Mouse (Mus musculus) embryo, embryonic 9.5 days (tissue): Measurements from ENCODE around the gene 1700025G04Rik.
A peak's percentile ranks its signal among the peaks of the same experiment; 100 is the strongest.
"Not testable (repeated sequence)": the region's sequence is repeated elsewhere in the genome, so short reads cannot be mapped to it uniquely, and the experiment has no call there.

Experiments used
- DNase-seq: peaks from one replicate; pipeline ENCODE4 v3.0.0-alpha.2; 2017; ENCODE audit errors: extremely low spot score

1700025G04Rik gene

DNA sequence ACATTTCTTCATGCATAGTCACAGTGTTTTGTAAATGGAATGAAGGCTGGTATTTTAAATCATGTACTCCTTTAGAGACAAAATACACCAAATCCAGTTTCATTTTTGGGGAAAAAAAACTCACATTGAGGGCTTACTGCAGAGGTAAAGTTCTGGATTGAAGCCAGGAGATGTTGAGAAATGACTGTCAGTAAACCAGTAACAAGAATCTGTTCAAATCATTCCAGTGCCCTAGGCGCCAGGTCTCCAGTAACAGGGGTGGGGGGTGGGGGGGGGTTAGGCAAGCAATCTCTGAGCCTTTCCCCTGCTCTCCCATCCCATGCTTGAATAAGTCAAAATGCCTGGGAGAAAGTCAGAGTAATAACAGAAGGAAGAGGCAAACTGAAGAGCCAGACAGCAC lies 234.4 kb downstream of the 1700025G04Rik start:
- no peak for DNase-seq

- DNase-seq: no peak
Observed at GRCm38 (mm10) chr1:151851976-151852375, 237.9 kb downstream of the 1700025G04Rik start.

GRCm38 (mm10) chr1:151851051-151851848 lies 238.7 kb downstream of the 1700025G04Rik start:
- DNase-seq: no peak

DNA sequence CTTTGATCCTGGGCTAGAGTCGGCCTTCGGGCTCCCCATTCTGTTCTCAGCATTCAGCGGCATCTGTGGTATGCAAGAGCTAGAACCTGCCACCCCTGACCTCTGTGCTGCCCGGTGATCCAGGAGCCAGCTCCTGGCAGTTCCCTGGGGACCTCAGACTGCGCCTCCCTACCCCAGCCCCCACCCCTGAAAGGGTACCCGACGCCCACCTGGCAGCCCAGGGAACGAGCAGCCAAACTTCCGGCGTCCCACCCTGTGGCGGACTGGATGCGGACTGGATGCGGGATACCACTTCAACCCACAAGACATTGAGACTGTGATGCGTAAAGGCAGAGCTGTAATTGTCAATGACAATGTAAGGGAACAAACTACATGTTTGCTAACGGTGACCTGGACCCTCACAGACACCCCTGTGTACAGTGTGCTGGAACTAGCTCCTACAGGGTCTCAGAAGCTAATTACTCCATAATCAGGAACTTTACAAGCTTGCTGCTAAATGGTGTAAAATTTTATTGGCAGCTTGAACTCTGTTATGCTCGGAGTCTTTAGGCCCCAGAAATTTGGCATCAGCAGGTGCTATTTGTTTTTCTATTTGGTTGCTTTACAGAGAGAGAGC lies 239.8 kb downstream of the 1700025G04Rik start:
- no peak for DNase-seq

- no peak for DNase-seq
Observed at GRCm38 (mm10) chr1:151848286-151848685, 241.6 kb downstream of the 1700025G04Rik start.

DNA sequence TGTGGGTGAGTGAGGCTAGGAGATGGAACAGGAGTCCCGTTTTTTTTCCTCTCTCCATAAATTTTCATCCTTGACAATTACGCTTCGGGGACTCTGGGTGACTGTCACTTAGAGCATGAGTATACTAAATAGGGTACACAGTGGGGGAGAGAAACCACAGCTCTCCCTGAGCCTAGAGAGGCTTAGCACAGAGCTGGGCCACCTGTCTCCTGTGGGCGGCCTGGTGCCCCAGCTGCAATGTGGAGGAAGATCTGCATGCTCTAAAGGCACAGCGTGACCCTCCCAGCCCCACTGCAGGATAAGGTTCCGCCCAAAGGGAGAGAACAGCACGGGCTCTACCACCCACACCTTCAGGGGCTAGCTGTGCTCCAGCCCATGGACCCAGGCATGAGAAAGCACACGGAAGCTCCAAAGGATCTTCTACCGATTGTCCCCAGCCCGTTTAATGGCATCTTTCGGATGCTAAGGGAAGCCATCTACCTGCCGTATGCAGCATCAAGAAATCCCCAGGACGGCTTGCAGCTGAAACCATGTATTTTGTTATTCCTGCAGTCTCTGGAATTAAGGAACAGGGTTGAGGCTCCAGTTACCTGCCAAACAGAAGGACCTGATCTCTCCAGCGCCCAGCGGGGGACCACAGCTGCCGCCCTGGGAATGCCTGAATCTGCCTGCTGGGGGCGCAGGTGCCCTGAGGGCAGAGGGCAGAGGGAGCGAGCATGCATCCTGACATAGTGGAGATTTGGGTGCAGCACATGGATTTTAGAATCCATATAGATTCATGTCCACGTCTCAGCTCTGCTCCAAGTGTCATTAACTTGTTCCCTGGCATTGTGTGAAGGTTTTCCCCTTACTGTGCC lies 243.8 kb downstream of the 1700025G04Rik start:
- peak; percentile 12 for DNase-seq

DNA sequence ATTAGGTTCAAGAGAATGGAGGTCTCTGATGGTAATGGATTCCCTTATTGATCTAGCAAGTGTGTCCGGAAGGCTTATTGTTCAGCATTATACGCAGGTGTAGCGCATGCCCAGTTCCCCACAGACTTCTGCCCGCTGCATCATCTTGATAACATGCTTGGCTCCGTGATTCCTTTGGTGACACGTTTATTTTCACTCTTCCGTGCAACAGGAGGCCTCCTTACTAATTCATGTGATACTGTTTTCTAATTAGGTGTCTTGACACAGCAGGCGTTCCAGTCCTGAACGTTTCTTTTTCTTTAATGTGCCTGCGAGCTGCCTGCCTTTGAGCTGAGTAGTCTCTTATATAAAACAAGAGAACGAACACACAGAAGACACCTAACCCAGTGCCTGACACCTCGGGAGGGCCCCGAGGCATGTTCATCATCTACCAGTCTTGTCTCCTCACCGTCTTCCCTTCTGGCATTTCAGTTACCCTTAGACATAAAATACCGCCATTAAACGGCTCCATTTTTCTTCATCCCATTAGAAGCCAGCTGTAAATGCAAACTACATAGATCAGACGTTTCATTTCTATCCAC lies 244.6 kb downstream of the 1700025G04Rik start:
- DNase-seq: no peak

DNA sequence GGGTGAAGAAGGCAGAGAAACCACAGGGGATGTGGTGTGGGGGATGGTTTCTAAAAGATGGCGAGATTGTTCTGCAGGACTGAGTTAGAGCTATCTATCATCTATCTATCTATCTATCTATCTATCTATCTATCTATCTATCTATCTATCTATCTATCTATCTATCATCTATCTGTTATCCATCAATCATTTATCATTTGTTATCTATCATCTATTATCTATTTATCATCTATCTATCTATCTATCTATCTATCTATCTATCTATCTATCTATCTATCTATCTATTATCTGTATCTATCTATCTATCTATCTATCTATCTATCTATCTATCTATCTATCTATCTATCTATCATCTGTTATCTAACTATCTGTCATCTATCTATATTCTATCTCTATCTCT lies 249.6 kb downstream of the 1700025G04Rik start:
- not testable (repeated sequence) for DNase-seq

DNA sequence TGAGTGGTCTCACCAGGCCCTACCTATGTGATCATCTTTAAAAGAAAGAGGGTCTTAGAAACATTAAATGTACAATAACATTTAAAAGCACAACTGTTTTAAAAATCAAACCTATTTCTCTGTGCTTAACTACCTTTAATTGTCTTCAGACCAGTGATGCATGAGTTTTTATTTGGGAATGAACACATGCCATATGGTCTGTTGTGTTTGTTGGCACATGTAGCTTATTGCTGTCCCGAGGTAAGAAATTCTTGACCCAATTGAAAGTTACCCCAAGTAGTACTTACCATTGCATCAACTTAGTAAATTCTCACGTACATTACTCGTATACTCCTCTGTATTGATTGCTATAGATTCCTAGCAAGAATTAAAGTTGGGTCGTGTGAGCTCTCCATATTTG lies 254.7 kb downstream of the 1700025G04Rik start:
- DNase-seq: no peak

- DNase-seq: no peak
Observed at GRCm38 (mm10) chr1:151831791-151832190, 258.1 kb downstream of the 1700025G04Rik start.

- no peak for DNase-seq
Observed at GRCm38 (mm10) chr1:151825065-151825464, 264.9 kb downstream of the 1700025G04Rik start.

DNA sequence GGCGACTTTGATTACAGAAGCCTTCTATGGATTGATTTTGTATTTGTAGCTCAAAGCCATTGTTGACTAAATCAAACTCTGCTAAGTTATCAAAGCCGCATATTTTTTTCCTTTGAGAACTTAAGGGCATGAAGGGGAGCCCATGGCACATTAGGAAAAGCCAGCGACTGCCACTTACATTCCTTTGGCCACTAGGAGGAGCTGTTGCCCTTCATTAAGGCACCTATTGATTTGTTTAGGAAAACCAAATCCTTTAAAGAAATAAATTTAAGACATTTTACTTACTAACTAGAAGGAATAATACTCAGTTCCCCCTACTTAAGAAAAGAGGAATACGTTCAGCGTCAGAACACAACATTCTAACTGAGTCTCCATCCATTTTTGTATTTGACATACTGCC lies 269.5 kb downstream of the 1700025G04Rik start:
- DNase-seq: peak; percentile 73

GRCm38 (mm10) chr1:151819190-151819589 lies 270.7 kb downstream of the 1700025G04Rik start:
- no peak for DNase-seq

DNA sequence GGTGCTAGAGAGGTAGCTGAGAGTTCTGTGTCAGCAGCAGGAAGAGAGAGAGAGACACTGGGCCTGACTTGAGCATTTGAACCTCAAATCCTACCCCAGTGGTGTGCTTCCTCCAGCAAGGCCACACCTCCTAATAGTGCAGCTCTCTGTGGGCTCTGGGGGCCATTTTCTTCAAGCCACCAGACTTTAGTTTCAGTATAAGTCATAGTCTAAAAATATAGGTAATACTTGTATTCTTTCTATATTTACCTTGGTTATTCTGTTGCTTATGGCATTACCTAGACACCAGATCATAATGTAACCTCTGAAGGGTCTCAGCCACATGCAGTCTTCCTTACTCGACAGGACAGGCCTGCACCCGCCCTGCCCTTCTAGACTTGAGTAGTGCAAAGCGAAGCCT lies 273.9 kb downstream of the 1700025G04Rik start:
- no peak for DNase-seq

DNA sequence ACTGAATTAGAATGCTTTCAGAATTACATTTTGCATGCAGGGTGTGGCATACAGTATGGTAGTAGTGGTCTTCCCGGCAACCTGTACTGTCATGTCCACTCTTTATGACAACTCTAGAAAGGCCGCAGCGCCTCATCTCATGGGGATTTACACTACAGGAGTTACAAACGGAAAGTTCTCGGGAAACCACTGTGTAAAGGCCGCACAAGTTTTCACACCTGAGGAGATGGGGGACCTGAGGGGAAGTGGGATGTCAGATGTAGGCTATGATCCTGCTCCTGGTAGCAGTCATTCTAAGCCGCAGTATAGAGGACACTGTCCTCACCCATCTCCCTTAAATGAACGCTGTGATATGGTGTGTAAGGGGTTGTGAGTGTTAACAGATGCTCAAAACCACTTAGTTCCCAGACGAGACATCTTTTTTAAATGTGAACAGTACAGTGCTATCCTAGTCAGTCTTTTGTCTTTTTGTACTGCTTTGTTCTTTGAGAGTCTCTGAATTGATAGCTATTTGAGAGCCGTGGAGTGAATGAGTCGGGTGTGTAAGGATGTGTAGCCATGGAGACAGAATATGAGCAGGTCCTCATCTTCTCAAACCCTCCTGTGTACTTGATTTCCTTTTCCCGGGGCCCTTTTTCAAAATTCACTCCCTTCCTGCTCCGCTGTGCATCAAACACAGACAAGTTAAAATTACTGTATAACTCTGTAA lies 277.8 kb downstream of the 1700025G04Rik start:
- DNase-seq: no peak

GRCm38 (mm10) chr1:151811456-151811855 lies 278.5 kb downstream of the 1700025G04Rik start:
- DNase-seq: no peak

GRCm38 (mm10) chr1:151810628-151811421 lies 279.1 kb downstream of the 1700025G04Rik start:
- DNase-seq: peak; percentile 24

DNA sequence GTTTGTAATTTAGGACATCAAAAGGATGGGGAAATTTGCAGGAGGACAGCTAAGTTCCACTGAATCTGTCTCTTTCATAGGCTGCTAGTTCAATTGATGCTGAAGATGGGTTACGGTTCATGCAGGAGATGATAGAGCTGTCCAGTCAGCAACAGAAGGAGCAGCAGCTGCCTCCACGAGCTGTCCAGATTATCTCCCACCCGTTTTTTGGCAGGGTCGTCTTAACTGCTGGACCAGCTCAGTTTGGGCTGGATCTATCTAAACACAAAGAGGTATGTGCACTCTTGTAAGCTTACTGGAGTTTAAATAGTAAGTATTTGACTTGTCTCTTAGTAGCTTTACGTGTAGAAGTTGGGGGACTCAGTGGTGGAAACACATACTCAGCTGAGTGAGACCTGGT lies 282.6 kb downstream of the 1700025G04Rik start:
- no peak for DNase-seq

DNA sequence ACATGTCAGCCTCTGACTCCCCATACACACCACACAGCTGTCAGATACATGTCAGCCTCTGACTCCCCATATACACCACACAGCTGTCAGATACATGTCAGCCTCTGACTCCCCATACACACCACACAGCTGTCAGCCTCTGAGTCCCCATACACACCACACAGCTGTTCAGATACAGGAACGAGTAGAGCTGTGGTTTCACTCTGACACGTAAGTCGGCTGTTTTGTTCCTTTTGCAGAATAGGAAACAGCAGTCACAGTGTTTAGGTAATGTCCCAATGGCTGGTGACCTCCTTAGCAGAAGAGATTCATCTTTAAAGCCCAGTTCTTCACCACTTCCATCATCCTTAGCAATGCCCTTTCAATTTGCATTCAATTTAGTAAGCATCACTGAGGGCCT lies 287.1 kb downstream of the 1700025G04Rik start:
- DNase-seq: not testable (repeated sequence)
